Comparison of ENCODE assay signal across 8 mouse cellular contexts in the genomic region with DNA sequence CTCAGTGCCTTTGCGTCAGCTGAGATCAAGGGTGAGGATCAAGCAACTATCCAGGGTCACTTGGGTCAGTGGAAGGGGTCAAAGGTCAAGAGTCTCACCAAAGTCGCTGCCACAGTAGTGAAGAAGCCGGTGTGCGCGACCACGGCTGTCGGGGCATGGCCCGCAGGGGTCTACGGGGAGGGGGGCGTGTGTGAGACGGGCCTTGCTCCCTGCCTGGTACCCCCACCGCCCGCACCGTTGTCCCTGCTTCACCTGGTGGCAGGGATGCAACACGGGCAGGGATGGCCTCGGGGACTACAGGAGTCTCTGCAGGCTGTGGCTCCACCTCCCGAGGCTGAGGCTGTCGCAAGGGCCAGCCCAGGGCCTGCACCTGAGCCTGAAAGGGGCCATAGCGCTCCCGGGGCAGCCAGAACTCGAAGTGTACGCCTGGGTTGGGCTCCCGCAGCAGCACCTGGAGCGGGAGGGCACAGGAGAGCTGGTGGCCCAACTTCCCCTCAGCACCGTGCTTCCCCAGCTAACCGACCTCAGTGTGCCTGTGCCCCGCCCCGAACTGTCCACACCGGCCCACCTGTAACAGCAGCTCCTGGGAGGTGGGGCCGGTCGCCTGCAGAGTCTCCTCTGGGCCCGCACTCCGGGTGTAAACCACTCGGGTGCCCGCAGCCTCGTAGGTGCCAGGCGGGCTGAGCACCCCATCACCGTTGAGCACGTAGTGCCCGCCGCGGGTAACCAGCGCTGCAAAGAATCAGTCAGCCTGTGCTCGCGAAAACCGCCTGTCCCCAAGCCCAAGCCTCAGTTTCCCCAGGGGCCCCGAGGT. TPM values are rescaled to one million over a fixed set of nuclear protein-coding genes. Genes with fewer than 3 reads are reported as not detected.
DNase-seq lines count a peak whose midpoint lies in the region; ATAC-seq and TF ChIP-seq lines count a peak whose summit lies in the region.

No protein-coding gene starts in this region.

- H3K4me3 ChIP-seq in heart, embryonic 10.5 days, result peak overlapping the region; percentile 52
- no peak overlapping the region for H3K4me3 ChIP-seq in heart, adult 2 months
- peak overlapping the region; percentile 69; the same call in 1 of the 2 replicates for H3K4me3 ChIP-seq in G1E (ENCODE audit: low read depth, low read length)
- peak overlapping the region; percentile 30 for H3K4me3 ChIP-seq in intestine, embryonic 14.5 days (ENCODE audit: low read depth, low read length)
- peak overlapping the region; percentile 34; the same call in 1 of the 2 replicates for H3K4me3 ChIP-seq in midbrain, embryonic 16.5 days (ENCODE audit: low read depth, low read length)

- TF ChIP-seq EP300 in heart, adult 2 months (IDR thresholded peaks at IDR 0.05; ENCODE audit: insufficient read depth, low read depth, low read length), result no peak

- no peak overlapping the region for H3K9ac ChIP-seq in heart, adult 2 months (ENCODE audit: low read depth, low read length)
- H3K9ac ChIP-seq in intestine, embryonic 14.5 days (ENCODE audit: low read length), result 0 out of 2 replicates have a peak overlapping the region, but pooled peaks have one; percentile 13
- no peak overlapping the region for H3K9ac ChIP-seq in midbrain, embryonic 16.5 days (ENCODE audit: low read depth, low read length)

- intact Hi-C loops in heart, adult 2 months (cut with DNase I), result no loop called here

- DNase-seq in heart, embryonic 10.5 days (ENCODE audit: low spot score), result no peak
- DNase-seq in heart, adult 2 months, result no peak
- DNase-seq in G1E (ENCODE audit: low spot score), result no peak
- peak; percentile 66 for DNase-seq in intestine, embryonic 14.5 days (ENCODE audit: low spot score)
- DNase-seq in spleen, adult 18-20 months, result no peak
- DNase-seq in left cerebral cortex, adult 11 months (ENCODE audit: low spot score), result no peak
- no peak for DNase-seq in gastrocnemius, adult 8-10 months (ENCODE audit: low spot score in 2 of 2)

- H3K4me2 ChIP-seq in intestine, embryonic 14.5 days (ENCODE audit: low read length), result peak overlapping the region; percentile 57
- H3K4me2 ChIP-seq in midbrain, embryonic 16.5 days (ENCODE audit: low read length), result peak overlapping the region; percentile 59

- no peak for TF ChIP-seq CTCF in heart, adult 2 months (IDR thresholded peaks at IDR 0.05)
- no peak for TF ChIP-seq CTCF in G1E (IDR thresholded peaks at IDR 0.05; ENCODE audit: low read depth, low read length)

- 5% methylated on average over 47 of the region's 47 CpGs for WGBS in heart, embryonic 10.5 days
- WGBS in heart, adult 2 months, result 39% methylated on average over 47 of the region's 47 CpGs
- WGBS in intestine, embryonic 14.5 days, result 5% methylated on average over 44 of the region's 47 CpGs
- WGBS in midbrain, embryonic 16.5 days, result 3% methylated on average over 46 of the region's 47 CpGs

- H3K27me3 ChIP-seq in heart, embryonic 10.5 days (ENCODE audit: insufficient read depth, poor library complexity, severe bottlenecking), result peaks cover 86% of the 10 kb centered on the region
- H3K27me3 ChIP-seq in heart, adult 2 months (ENCODE audit: control insufficient read depth, insufficient read depth, low read length), result peaks cover 6% of the 10 kb centered on the region; the same call in 1 of the 2 replicates
- H3K27me3 ChIP-seq in G1E (ENCODE audit: insufficient read depth, low read length), result peaks cover 3% of the 10 kb centered on the region; the same call in 1 of the 2 replicates
- peaks cover 64% of the 10 kb centered on the region for H3K27me3 ChIP-seq in intestine, embryonic 14.5 days (replicated peaks; ENCODE audit: control insufficient read depth, insufficient read depth, low read length)
- H3K27me3 ChIP-seq in midbrain, embryonic 16.5 days (ENCODE audit: control insufficient read depth, insufficient read depth, low read depth, low read length), result peaks cover 59% of the 10 kb centered on the region

- no peak for TF ChIP-seq POLR2A in heart, adult 2 months (IDR thresholded peaks at IDR 0.05; ENCODE audit: insufficient read depth, low read depth, low read length)

- H3K79me2 ChIP-seq in heart, adult 2 months (replicated peaks; ENCODE audit: control insufficient read depth, insufficient read depth, low read length), result no peaks in the 10 kb centered on the region

- H3K36me3 ChIP-seq in heart, embryonic 10.5 days, result no peaks in the 10 kb centered on the region
- H3K36me3 ChIP-seq in heart, adult 2 months (ENCODE audit: control insufficient read depth, insufficient read depth, low read length), result peaks cover 3% of the 10 kb centered on the region; the same call in 1 of the 2 replicates
- H3K36me3 ChIP-seq in G1E (replicated peaks), result peaks cover 39% of the 10 kb centered on the region
- no peaks in the 10 kb centered on the region for H3K36me3 ChIP-seq in intestine, embryonic 14.5 days (ENCODE audit: control insufficient read depth, insufficient read depth, low read length)
- no peaks in the 10 kb centered on the region for H3K36me3 ChIP-seq in midbrain, embryonic 16.5 days (ENCODE audit: control insufficient read depth, insufficient read depth, low read length)

- peaks cover 52% of the 10 kb centered on the region for H3K4me1 ChIP-seq in heart, embryonic 10.5 days
- H3K4me1 ChIP-seq in heart, adult 2 months (ENCODE audit: control insufficient read depth, insufficient read depth, low read length), result peaks cover 15% of the 10 kb centered on the region
- H3K4me1 ChIP-seq in G1E (ENCODE audit: insufficient read depth, low read depth, low read length), result peaks cover 77% of the 10 kb centered on the region
- H3K4me1 ChIP-seq in intestine, embryonic 14.5 days (replicated peaks; ENCODE audit: control insufficient read depth, insufficient read depth, low read length), result peaks cover 31% of the 10 kb centered on the region
- H3K4me1 ChIP-seq in midbrain, embryonic 16.5 days (ENCODE audit: control insufficient read depth, insufficient read depth, low read length), result peaks cover 12% of the 10 kb centered on the region

- H3K9me3 ChIP-seq in heart, embryonic 10.5 days, result no peaks in the 10 kb centered on the region
- H3K9me3 ChIP-seq in G1E (replicated peaks), result peaks cover 16% of the 10 kb centered on the region
- no peaks in the 10 kb centered on the region for H3K9me3 ChIP-seq in intestine, embryonic 14.5 days (ENCODE audit: control insufficient read depth, low read length)
- no peaks in the 10 kb centered on the region for H3K9me3 ChIP-seq in midbrain, embryonic 16.5 days (replicated peaks; ENCODE audit: control insufficient read depth, low read length, poor library complexity, severe bottlenecking)

- no peak for ATAC-seq in G1E (ENCODE audit: extremely low read depth, insufficient number of reproducible peaks, low FRiP score, poor library complexity, severe bottlenecking)
- ATAC-seq in intestine, embryonic 14.5 days (replicated peaks; ENCODE audit: low FRiP score, low TSS enrichment, low read depth), result no peak
- peak; percentile 16; the same call in 1 of the 2 replicates for ATAC-seq in midbrain, embryonic 16.5 days

- peak overlapping the region; percentile 2; the same call in 1 of the 2 replicates for H3K27ac ChIP-seq in heart, embryonic 10.5 days
- no peak overlapping the region for H3K27ac ChIP-seq in heart, adult 2 months
- no peak overlapping the region for H3K27ac ChIP-seq in intestine, embryonic 14.5 days (ENCODE audit: low read depth)
- no peak overlapping the region for H3K27ac ChIP-seq in midbrain, embryonic 16.5 days (ENCODE audit: low read length)

RNA-seq across cellular contexts. Expression of gene Adamtsl5, which starts 6.5 kb away (rescaled TPM):
- 1.3 and 1.9 TPM in 2 replicates for polyA plus RNA-seq in heart, embryonic 10.5 days (2016; fragmentation: Nextera tagmentation; extraction: Ambion mirVana)
- 10 to 100 TPM; 71.9 to 84.5 TPM for total RNA-seq in heart, adult 2 months (2021)
- 80.9 and 85.2 TPM in 2 replicates for polyA plus RNA-seq in heart, adult 2 months (2012; rRNA removed)
- total RNA-seq in G1E (2014; fragmentation: Nextera tagmentation) (16.9 and 17.5 TPM in 2 replicates), G1E (2017) (5.4 and 8.0 TPM in 2 replicates)
- polyA plus RNA-seq in G1E (2012), result 33.4 and 37.9 TPM in 2 replicates
- 8.1 and 8.7 TPM in 2 replicates for polyA plus RNA-seq in intestine, embryonic 14.5 days (2014; fragmentation: Nextera tagmentation; extraction: Ambion mirVana)
- polyA plus RNA-seq in midbrain, embryonic 16.5 days (2015; fragmentation: Nextera tagmentation; extraction: Ambion mirVana), result 0.38 and 0.40 TPM in 2 replicates
- 10 to 100 TPM; 22.6 to 30.4 (median 26.9) TPM for total RNA-seq in gastrocnemius, adult 8-10 months (2022)

RNA-seq across cellular contexts. Expression of gene Reep6, which starts 11.9 kb away (rescaled TPM):
- polyA plus RNA-seq in heart, embryonic 10.5 days (2016; fragmentation: Nextera tagmentation; extraction: Ambion mirVana), result 7.1 and 18.3 TPM in 2 replicates
- 1 to 10 TPM; 2.8 to 3.6 TPM for total RNA-seq in heart, adult 2 months (2021)
- 2.9 and 4.1 TPM in 2 replicates for polyA plus RNA-seq in heart, adult 2 months (2012; rRNA removed)
- total RNA-seq in G1E (2014; fragmentation: Nextera tagmentation) (72.8 and 85.9 TPM in 2 replicates), G1E (2017) (1.0 and 1.3 TPM in 2 replicates)
- 49.5 and 65.3 TPM in 2 replicates for polyA plus RNA-seq in G1E (2012)
- polyA plus RNA-seq in intestine, embryonic 14.5 days (2014; fragmentation: Nextera tagmentation; extraction: Ambion mirVana), result 42.4 and 58.1 TPM in 2 replicates
- 6.0 and 8.6 TPM in 2 replicates for polyA plus RNA-seq in midbrain, embryonic 16.5 days (2015; fragmentation: Nextera tagmentation; extraction: Ambion mirVana)
- total RNA-seq in gastrocnemius, adult 8-10 months (2022), result 1 to 10 TPM; 2.6 to 4.0 (median 3.2) TPM

RNA-seq across cellular contexts. Expression of gene Pcsk4, which starts 12.4 kb away (rescaled TPM):
- 1.6 and 4.0 TPM in 2 replicates for polyA plus RNA-seq in heart, embryonic 10.5 days (2016; fragmentation: Nextera tagmentation; extraction: Ambion mirVana)
- total RNA-seq in heart, adult 2 months (2021), result 1 to 10 TPM; 1.4 to 1.8 TPM
- polyA plus RNA-seq in heart, adult 2 months (2012; rRNA removed), result 4.5 and 4.9 TPM in 2 replicates
- total RNA-seq in G1E (2014; fragmentation: Nextera tagmentation), result 4.8 and 6.7 TPM in 2 replicates
- total RNA-seq in G1E (2017), result 0.87 and 1.1 TPM in 2 replicates
- 12.4 and 14.2 TPM in 2 replicates for polyA plus RNA-seq in G1E (2012)
- polyA plus RNA-seq in intestine, embryonic 14.5 days (2014; fragmentation: Nextera tagmentation; extraction: Ambion mirVana), result 6.8 and 7.3 TPM in 2 replicates
- polyA plus RNA-seq in midbrain, embryonic 16.5 days (2015; fragmentation: Nextera tagmentation; extraction: Ambion mirVana), result 5.6 and 6.5 TPM in 2 replicates
- 1 to 10 TPM in 1 of 4 experiments, under 1 TPM in 3; 0.67 to 1.1 (median 0.91) TPM for total RNA-seq in gastrocnemius, adult 8-10 months (2022)

RNA-seq across cellular contexts. Expression of gene Plk5, which starts 14.6 kb away (rescaled TPM):
- polyA plus RNA-seq in heart, embryonic 10.5 days (2016; fragmentation: Nextera tagmentation; extraction: Ambion mirVana), result 0.16 TPM in 1 of 2 replicates, not detected in the other
- total RNA-seq in heart, adult 2 months (2021), result under 1 TPM; 0.50 to 0.63 TPM
- polyA plus RNA-seq in heart, adult 2 months (2012; rRNA removed), result 2.0 and 2.7 TPM in 2 replicates
- total RNA-seq in G1E (2014; fragmentation: Nextera tagmentation) (not detected in 2 replicates), G1E (2017) (0.12 TPM in 1 of 2 replicates, not detected in the other)
- not detected in 2 replicates for polyA plus RNA-seq in G1E (2012)
- 0.22 and 0.32 TPM in 2 replicates for polyA plus RNA-seq in intestine, embryonic 14.5 days (2014; fragmentation: Nextera tagmentation; extraction: Ambion mirVana)
- 9.6 and 11.0 TPM in 2 replicates for polyA plus RNA-seq in midbrain, embryonic 16.5 days (2015; fragmentation: Nextera tagmentation; extraction: Ambion mirVana)
- under 1 TPM in 2 of 4 experiments, not detected in 2; 0.27 to 0.36 TPM for total RNA-seq in gastrocnemius, adult 8-10 months (2022)

RNA-seq across cellular contexts. Expression of gene 2310011J03Rik, which starts 21.4 kb away (rescaled TPM):
- polyA plus RNA-seq in heart, embryonic 10.5 days (2016; fragmentation: Nextera tagmentation; extraction: Ambion mirVana), result 41.3 and 46.8 TPM in 2 replicates
- total RNA-seq in heart, adult 2 months (2021), result 10 to 100 TPM; 13.3 to 14.5 TPM
- 27.3 and 28.9 TPM in 2 replicates for polyA plus RNA-seq in heart, adult 2 months (2012; rRNA removed)
- total RNA-seq in G1E (2014; fragmentation: Nextera tagmentation) (17.2 and 17.6 TPM in 2 replicates), G1E (2017) (27.0 and 31.2 TPM in 2 replicates)
- 92.5 and 108 TPM in 2 replicates for polyA plus RNA-seq in G1E (2012)
- polyA plus RNA-seq in intestine, embryonic 14.5 days (2014; fragmentation: Nextera tagmentation; extraction: Ambion mirVana), result 43.4 and 45.2 TPM in 2 replicates
- 21.9 and 26.7 TPM in 2 replicates for polyA plus RNA-seq in midbrain, embryonic 16.5 days (2015; fragmentation: Nextera tagmentation; extraction: Ambion mirVana)
- 1 to 10 TPM; 5.4 to 8.9 (median 6.6) TPM for total RNA-seq in gastrocnemius, adult 8-10 months (2022)
